Mouse (Mus musculus) heart, postnatal 14 days (tissue): ENCODE measurements at regions not wholly inside any gene's neighbourhood (a gene's known extent, or its start where the extent isn't known, plus 50 kb on each side); places are given as distances from the start of the nearest gene placed in this dataset.

Source experiments
- DNase-seq, 2 experiments: peaks; one replicate each; pipeline ENCODE4 v3.0.0; 2021 to 2022
- intact Hi-C: fragments of 180-260 bp; cut with DNase I; formaldehyde crosslinking; loops from one replicate; pipeline ENCODE4 v1.15.1; 2025

- no peak for DNase-seq
- intact Hi-C loops: no loop called here
Observed at GRCm38 (mm10) chr3:80422106-80422505, 380.5 kb downstream of the Gria2 start.

DNA sequence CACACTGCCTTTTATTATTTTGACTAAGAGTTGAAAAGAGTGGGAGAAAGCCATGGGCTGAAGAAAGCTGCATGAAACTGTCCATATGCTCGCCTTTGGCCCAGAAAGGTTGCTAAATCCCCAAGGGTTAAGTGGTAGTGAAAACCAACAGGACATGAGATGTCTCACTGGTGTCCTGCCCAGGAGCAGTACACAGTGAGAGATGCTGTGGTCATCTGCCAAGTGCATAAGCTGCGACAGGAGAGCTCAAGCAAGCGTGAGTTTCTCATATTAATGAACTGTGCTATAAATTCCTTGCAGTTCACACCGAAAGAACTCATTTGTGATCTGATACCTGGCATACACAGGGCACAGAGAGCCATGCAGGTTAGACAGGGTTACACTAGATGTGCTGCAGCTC, 380.0 kb downstream of the Gria2 start:
- no peak for DNase-seq
- intact Hi-C loops: no loop called here
